ENCODE assay signal across 22 mouse cellular contexts in genomic region chr3:70803885-70804284, GRCm38 (mm10).
A peak's percentile ranks its signal among the peaks of the same experiment; 100 is the strongest.
DNase-seq lines count a peak whose midpoint lies in the region; ATAC-seq and TF ChIP-seq lines count a peak whose summit lies in the region.
"Had no signal": no experiment of that assay in that cellular context is flagged by ENCODE, and none has a peak within 500 bp of the region (broad histone marks: within the 10 kb centered on the region; RNA-seq: fewer than 3 reads in every experiment).

No protein-coding gene starts in this region.

- H3K36me3 ChIP-seq in macrophage (ENCODE audit: inconsistent target): no peaks in the 10 kb centered on the region
- H3K36me3 ChIP-seq: embryonic facial prominence, embryonic 15.5 days; forebrain, embryonic 15.5 days; G1E; heart, embryonic 10.5 days; hindbrain, embryonic 13.5 days had no signal

- no peak overlapping the region for H3K4me3 ChIP-seq in layer of hippocampus, adult 2 months
- H3K4me3 ChIP-seq in macrophage (ENCODE audit: inconsistent target): no peak overlapping the region
- H3K4me3 ChIP-seq: embryonic facial prominence, embryonic 15.5 days; forebrain, embryonic 15.5 days; heart, embryonic 10.5 days; hindbrain, embryonic 13.5 days had no signal

- H3K27me3 ChIP-seq in Patski: no peaks in the 10 kb centered on the region
- H3K27me3 ChIP-seq: embryonic facial prominence, embryonic 15.5 days; forebrain, embryonic 15.5 days; hindbrain, embryonic 13.5 days had no signal

- peak; percentile 93 for ATAC-seq in Patski
- ATAC-seq: CD4-positive, CD25-positive, alpha-beta regulatory T cell, adult 4 months; forebrain, embryonic 15.5 days; hindbrain, postnatal 0 days had no signal

- CTCF ChIA-PET in Patski (lab: Charles Lee): interaction anchor here (1.8 kb wide), 1 partner anchor 8 kb away, joined by 5 read pairs; no protein-coding TSS in a partner anchor

- peak overlapping the region; percentile 76 for H3K27ac ChIP-seq in layer of hippocampus, adult 2 months
- peak overlapping the region; percentile 29 for H3K27ac ChIP-seq in macrophage
- H3K27ac ChIP-seq: embryonic facial prominence, embryonic 15.5 days; forebrain, embryonic 15.5 days; heart, embryonic 10.5 days; hindbrain, embryonic 13.5 days; hindbrain, postnatal 0 days had no signal

- peaks cover 42% of the 10 kb centered on the region for H3K79me2 ChIP-seq in macrophage (ENCODE audit: inconsistent target)

- POLR2A ChIA-PET in Patski (lab: Charles Lee): no interaction called here

- WGBS in macrophage (ENCODE audit: missing documents): 77% methylated on average over 2 of the region's 2 CpGs

- TF ChIP-seq CTCF in layer of hippocampus, adult 2 months (conservative IDR thresholded peaks at IDR 0.05): no peak
- no peak for TF ChIP-seq CTCF in Patski (IDR thresholded peaks at IDR 0.05)

- in situ Hi-C loops in Patski (cut with MboI; ENCODE audit: low pct_unique_long_range_greater_than_20kb): no loop called here

- DNase-seq in layer of hippocampus, adult 2 months (ENCODE audit: low spot score in 2 of 2): peak in 1 of 2 experiments; percentile 3
- DNase-seq in layer of hippocampus, postnatal 36 days: no peak
- DNase-seq in 416B (ENCODE audit: low read depth): peak; percentile 42
- DNase-seq in Patski (ENCODE audit: low read depth, low spot score): peak; percentile 58
- DNase-seq in adrenal gland, adult 8-10 months: no peak
- DNase-seq in adrenal gland, postnatal 14 days: no peak
- no peak for DNase-seq in cerebellum, adult 11 months
- DNase-seq: adrenal gland, postnatal 10 days; cerebellum, adult 2 months; cerebellum, postnatal 10 days; embryo, embryonic 11 days; gastrocnemius, postnatal 10 days; heart, adult 18-20 months; heart, postnatal 10 days had no signal

Comparison
In these comparisons a context has a peak if more than half of its experiments do, and no peak if none do; other contexts are left out.
1. DNase-seq: peak in 416B (single experiment) and Patski (single experiment); none in layer of hippocampus, postnatal 36 days (0 of 2), adrenal gland, adult 8-10 months (single experiment), adrenal gland, postnatal 14 days (single experiment) and cerebellum, adult 11 months (single experiment).